ENCODE assay signal across 7 mouse cellular contexts in the genomic region with DNA sequence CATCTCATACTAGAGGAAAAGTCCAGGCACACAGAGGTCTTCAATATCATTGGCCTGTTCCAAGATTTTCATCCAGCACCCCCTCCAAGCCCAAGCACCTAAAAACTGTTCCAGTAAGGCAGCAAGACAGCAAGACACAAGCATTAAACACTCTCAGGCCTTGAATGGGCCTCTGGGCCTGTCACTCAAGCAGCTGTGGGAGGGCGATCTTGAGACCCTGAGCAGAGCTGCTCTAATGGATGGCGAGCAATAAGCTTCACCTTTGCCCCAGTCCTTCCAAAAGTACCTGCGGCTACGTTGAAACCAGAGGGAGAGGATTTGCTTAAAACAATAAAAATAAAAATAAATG.
DNase-seq lines count a peak whose midpoint lies in the region; ATAC-seq lines count a peak whose summit lies in the region.

No protein-coding gene starts in this region.

- H3K9ac ChIP-seq in hindbrain, embryonic 16.5 days (ENCODE audit: low read depth, low read length): peak overlapping the region; percentile 79
- H3K9ac ChIP-seq in midbrain, embryonic 16.5 days (ENCODE audit: low read depth, low read length): peak overlapping the region; percentile 63

- H3K36me3 ChIP-seq in megakaryocyte, embryonic 14.5 days (replicated peaks; ENCODE audit: low read length): no peaks in the 10 kb centered on the region
- no peaks in the 10 kb centered on the region for H3K36me3 ChIP-seq in embryonic facial prominence, embryonic 10.5 days (replicated peaks)
- H3K36me3 ChIP-seq in hindbrain, embryonic 16.5 days (ENCODE audit: control insufficient read depth, insufficient read depth, low read length): no peaks in the 10 kb centered on the region
- H3K36me3 ChIP-seq in midbrain, embryonic 16.5 days (ENCODE audit: control insufficient read depth, insufficient read depth, low read length): no peaks in the 10 kb centered on the region

- peaks cover 11% of the 10 kb centered on the region for H3K4me1 ChIP-seq in megakaryocyte, embryonic 14.5 days
- H3K4me1 ChIP-seq in embryonic facial prominence, embryonic 10.5 days: peaks cover 10% of the 10 kb centered on the region
- no peaks in the 10 kb centered on the region; the same call in 1 of the 2 replicates for H3K4me1 ChIP-seq in hindbrain, embryonic 16.5 days (ENCODE audit: control insufficient read depth, insufficient read depth, low read depth, low read length)
- H3K4me1 ChIP-seq in midbrain, embryonic 16.5 days (ENCODE audit: control insufficient read depth, insufficient read depth, low read length): peaks cover 3% of the 10 kb centered on the region

- DNase-seq in embryonic facial prominence, embryonic 10.5 days (ENCODE audit: low spot score): no peak
- no peak for DNase-seq in T-cell, adult 2 months (ENCODE audit: low spot score)
- DNase-seq in cerebellum, postnatal 4 days (ENCODE audit: low spot score in 2 of 2): no peak

- peak overlapping the region; percentile 96 for H3K27ac ChIP-seq in embryonic facial prominence, embryonic 10.5 days (replicated peaks)
- H3K27ac ChIP-seq in hindbrain, embryonic 16.5 days (ENCODE audit: low read depth, low read length): peak overlapping the region; percentile 94
- peak overlapping the region; percentile 91 for H3K27ac ChIP-seq in midbrain, embryonic 16.5 days (ENCODE audit: low read length)

- peaks cover 7% of the 10 kb centered on the region for H3K27me3 ChIP-seq in megakaryocyte, embryonic 14.5 days (replicated peaks)
- no peaks in the 10 kb centered on the region for H3K27me3 ChIP-seq in embryonic facial prominence, embryonic 10.5 days (replicated peaks; ENCODE audit: low read depth, poor library complexity, severe bottlenecking)
- H3K27me3 ChIP-seq in hindbrain, embryonic 16.5 days (replicated peaks; ENCODE audit: control insufficient read depth, insufficient read depth, low read length): no peaks in the 10 kb centered on the region
- H3K27me3 ChIP-seq in midbrain, embryonic 16.5 days (ENCODE audit: control insufficient read depth, insufficient read depth, low read depth, low read length): no peaks in the 10 kb centered on the region

- H3K4me3 ChIP-seq in megakaryocyte, embryonic 14.5 days (replicated peaks): peak overlapping the region; percentile 95
- peak overlapping the region; percentile 68 for H3K4me3 ChIP-seq in embryonic facial prominence, embryonic 10.5 days
- H3K4me3 ChIP-seq in hindbrain, embryonic 16.5 days (ENCODE audit: low read length): peak overlapping the region; percentile 73
- H3K4me3 ChIP-seq in midbrain, embryonic 16.5 days (ENCODE audit: low read depth, low read length): peak overlapping the region; percentile 72

- under 1% methylated on average over 4 of the region's 4 CpGs for WGBS in embryonic facial prominence, embryonic 10.5 days
- WGBS in hindbrain, embryonic 16.5 days: 0% methylated on average over 4 of the region's 4 CpGs
- WGBS in midbrain, embryonic 16.5 days: 1% methylated on average over 4 of the region's 4 CpGs

- H3K9me3 ChIP-seq in megakaryocyte, embryonic 14.5 days: no peaks in the 10 kb centered on the region
- no peaks in the 10 kb centered on the region for H3K9me3 ChIP-seq in embryonic facial prominence, embryonic 10.5 days
- H3K9me3 ChIP-seq in hindbrain, embryonic 16.5 days (ENCODE audit: control insufficient read depth, low read length): no peaks in the 10 kb centered on the region
- H3K9me3 ChIP-seq in midbrain, embryonic 16.5 days (replicated peaks; ENCODE audit: control insufficient read depth, low read length, poor library complexity, severe bottlenecking): no peaks in the 10 kb centered on the region

- no peak for ATAC-seq in megakaryocyte, adult 5-6 weeks (ENCODE audit: poor library complexity, severe bottlenecking)
- peak; percentile 79 for ATAC-seq in hindbrain, embryonic 16.5 days
- ATAC-seq in midbrain, embryonic 16.5 days: peak; percentile 85

- peak overlapping the region; percentile 71 for H3K4me2 ChIP-seq in hindbrain, embryonic 16.5 days (ENCODE audit: low read length)
- peak overlapping the region; percentile 61 for H3K4me2 ChIP-seq in midbrain, embryonic 16.5 days (ENCODE audit: low read length)
